Mouse (Mus musculus): ENCODE measurements around the gene Kif5a. TPM values are rescaled to one million over a fixed set of nuclear protein-coding genes. Genes with fewer than 3 reads are reported as not detected.

Kif5a gene
- polyA plus RNA-seq, 1 experiment from 2014 or later = 113 TPM

DNA sequence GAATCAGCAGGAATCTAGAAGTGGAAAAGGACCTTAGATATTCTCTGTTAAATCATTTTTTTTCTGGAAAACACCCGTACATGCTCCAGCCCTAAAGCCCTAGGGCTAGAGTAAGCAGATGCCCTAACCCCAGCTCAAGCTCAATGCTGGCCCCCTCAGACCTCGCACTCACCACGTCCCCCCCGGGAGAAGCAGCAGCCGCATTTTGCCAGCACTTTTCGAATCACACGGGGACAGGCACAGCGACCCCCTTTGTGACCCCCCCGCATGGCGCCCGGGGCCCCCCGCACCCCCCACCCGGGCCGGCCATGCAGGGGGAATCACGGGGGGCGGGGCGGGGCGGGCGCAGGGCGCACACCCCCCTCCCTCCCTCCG is 75.1 kb downstream of the Kif5a start:
- H3K4me2 ChIP-seq = peak overlapping the region; percentile 97
- 1% methylated on average over 19 of the region's 21 CpGs for WGBS
- peak overlapping the region; percentile 75 for H3K4me3 ChIP-seq (replicated peaks)
- peak overlapping the region; percentile 89 for H3K9ac ChIP-seq (replicated peaks)
- H3K36me3 ChIP-seq = peaks cover 27% of the 10 kb centered on the region
- no peaks in the 10 kb centered on the region for H3K9me3 ChIP-seq (replicated peaks)
- ATAC-seq (ENCODE audit: low FRiP score) = peak; percentile 29; the same call in 1 of the 2 replicates
- peak overlapping the region; percentile 84 for H3K27ac ChIP-seq (replicated peaks)
- peaks cover 60% of the 10 kb centered on the region for H3K4me1 ChIP-seq
- 0 out of 2 replicates have a peak, but pooled peaks cover 2% of the 10 kb centered on the region for H3K27me3 ChIP-seq (replicated peaks)

DNA sequence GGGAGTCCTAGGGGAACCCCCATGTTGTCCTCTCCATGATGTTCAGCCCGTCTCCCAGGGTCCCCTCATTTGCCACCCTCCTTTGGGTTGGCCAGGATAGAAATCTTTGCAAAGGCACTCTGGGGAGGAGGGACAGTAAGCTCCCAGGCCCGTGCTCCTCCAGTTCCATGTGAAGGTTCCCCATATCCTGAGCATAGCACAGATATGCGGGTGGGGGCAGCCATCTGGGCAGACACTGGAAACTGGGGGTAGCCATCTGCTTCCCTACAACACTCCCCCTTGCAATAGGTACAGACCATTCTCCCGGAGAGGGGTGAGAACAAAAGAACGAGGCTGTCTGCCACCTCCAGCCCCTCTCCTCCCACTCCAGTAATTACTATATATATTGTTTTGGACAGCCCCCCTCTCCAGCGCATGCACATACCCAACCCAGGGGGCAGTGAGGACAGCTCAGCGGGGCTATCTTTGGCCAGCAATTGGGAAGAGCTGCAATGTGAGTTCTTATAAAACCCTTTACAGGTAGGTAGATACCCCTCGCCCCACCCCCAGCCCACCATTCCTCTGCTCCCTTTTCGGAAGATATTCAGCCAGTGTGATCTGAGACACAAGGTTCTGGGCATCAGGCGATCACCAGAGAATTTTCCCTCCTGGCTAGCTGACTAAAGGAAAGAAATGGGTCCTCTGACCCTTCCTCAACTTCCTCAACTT is 75.6 kb downstream of the Kif5a start:
- H3K4me3 ChIP-seq (replicated peaks) = peak overlapping the region; percentile 75

DNA sequence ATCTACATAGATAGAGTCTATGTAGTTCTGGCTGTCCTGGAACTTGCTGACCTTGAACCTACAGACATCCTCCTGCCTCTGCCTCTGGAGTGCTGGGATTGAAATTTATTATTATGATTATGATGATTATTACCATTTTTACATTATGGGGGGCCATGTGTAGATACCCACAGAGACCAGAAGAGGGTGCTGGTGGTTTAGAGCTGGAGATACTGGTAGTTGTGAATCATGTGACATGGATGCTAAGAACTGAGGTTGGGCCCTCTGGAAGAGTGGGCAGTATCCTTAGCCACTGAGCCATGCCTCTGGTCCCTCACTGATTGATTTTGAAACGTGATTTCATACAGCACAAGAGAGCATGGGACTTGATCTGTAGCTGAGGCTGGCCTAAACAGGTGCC is 76.7 kb downstream of the Kif5a start:
- no peak for ATAC-seq (ENCODE audit: low FRiP score)
- no peak overlapping the region for H3K4me3 ChIP-seq (replicated peaks)
- H3K27ac ChIP-seq (replicated peaks) = no peak overlapping the region
- H3K4me1 ChIP-seq = peaks cover 50% of the 10 kb centered on the region
- H3K9me3 ChIP-seq (replicated peaks) = no peaks in the 10 kb centered on the region
- WGBS = 73% methylated on average over 1 of the region's 1 CpGs
- no peak overlapping the region for H3K4me2 ChIP-seq
- 0 out of 2 replicates have a peak, but pooled peaks cover 3% of the 10 kb centered on the region for H3K27me3 ChIP-seq (replicated peaks)
- H3K9ac ChIP-seq (replicated peaks) = no peak overlapping the region
- peaks cover 13% of the 10 kb centered on the region for H3K36me3 ChIP-seq

More for the DNA sequence above, 75.6 kb downstream of the Kif5a start:
- Histone ChIP-seq H3K4me2 (peak overlapping the region; percentile 97), H3K27ac (replicated peaks) (peak overlapping the region; percentile 84; the same call in 1 of the 2 replicates), H3K4me1 (peaks cover 55% of the 10 kb centered on the region), H3K36me3 (peaks cover 22% of the 10 kb centered on the region), H3K9ac (replicated peaks) (peak overlapping the region; percentile 89), H3K27me3 (replicated peaks) (0 out of 2 replicates have a peak, but pooled peaks cover 3% of the 10 kb centered on the region), H3K9me3 (replicated peaks) (no peaks in the 10 kb centered on the region)
- 22% methylated on average over 10 of the region's 10 CpGs for WGBS
- no peak for ATAC-seq (ENCODE audit: low FRiP score)

DNA sequence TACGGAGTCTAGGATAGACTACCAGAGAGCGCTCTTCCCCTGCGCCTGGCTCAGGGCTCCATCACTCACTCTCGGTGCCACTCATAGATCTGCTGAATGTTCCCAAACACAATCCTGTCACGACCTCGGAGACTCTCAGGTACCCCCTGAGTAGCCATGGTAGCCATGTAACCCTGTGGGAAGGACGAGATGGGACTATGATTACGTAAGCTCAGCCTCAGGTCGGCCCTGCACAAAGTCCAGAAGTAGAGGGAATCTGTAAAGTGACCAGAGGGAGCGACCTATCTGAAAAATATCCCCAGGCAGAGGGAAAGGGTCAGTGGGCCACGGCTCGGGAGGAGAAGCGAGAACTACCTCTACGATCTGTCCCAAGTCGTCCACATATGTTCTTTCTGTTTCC is 77.6 kb downstream of the Kif5a start:
- Histone ChIP-seq H3K27ac (replicated peaks) (no peak overlapping the region), H3K9ac (replicated peaks) (no peak overlapping the region), H3K27me3 (replicated peaks) (peaks cover 12% of the 10 kb centered on the region; the same call in 1 of the 2 replicates), H3K4me1 (peaks cover 42% of the 10 kb centered on the region), H3K9me3 (replicated peaks) (no peaks in the 10 kb centered on the region), H3K4me2 (no peak overlapping the region), H3K36me3 (peaks cover 7% of the 10 kb centered on the region; the same call in 1 of the 2 replicates), H3K4me3 (replicated peaks) (no peak overlapping the region)
- ATAC-seq (ENCODE audit: low FRiP score) = no peak
- WGBS = 85% methylated on average over 15 of the region's 15 CpGs

DNA sequence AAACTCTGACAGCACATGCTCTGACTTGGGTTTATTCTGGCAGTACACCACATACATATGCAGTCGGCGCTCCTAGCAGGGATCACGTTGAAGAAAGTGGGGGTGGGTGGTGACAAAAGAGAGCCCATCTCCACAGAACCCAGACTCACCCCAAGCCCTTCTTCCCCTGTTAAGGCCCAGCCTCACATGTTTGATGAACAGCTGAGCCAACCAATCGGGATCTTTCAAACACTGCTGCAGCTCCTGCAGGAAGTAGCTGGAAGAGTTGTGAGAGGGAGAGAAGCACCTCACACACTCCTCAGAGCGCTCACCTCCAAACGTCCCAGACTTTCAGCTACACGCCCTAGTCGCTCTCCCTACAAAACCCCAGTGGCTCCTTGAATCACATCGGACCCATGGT is 78.0 kb downstream of the Kif5a start:
- no peak overlapping the region for H3K4me2 ChIP-seq
- H3K36me3 ChIP-seq = peaks cover 7% of the 10 kb centered on the region; the same call in 1 of the 2 replicates
- peaks cover 42% of the 10 kb centered on the region for H3K4me1 ChIP-seq
- 74% methylated on average over 9 of the region's 9 CpGs for WGBS
- no peak overlapping the region for H3K9ac ChIP-seq (replicated peaks)
- H3K9me3 ChIP-seq (replicated peaks) = no peaks in the 10 kb centered on the region
- no peak overlapping the region for H3K27ac ChIP-seq (replicated peaks)
- peaks cover 16% of the 10 kb centered on the region for H3K27me3 ChIP-seq (replicated peaks)
- no peak overlapping the region for H3K4me3 ChIP-seq (replicated peaks)
- ATAC-seq (ENCODE audit: low FRiP score) = no peak

DNA sequence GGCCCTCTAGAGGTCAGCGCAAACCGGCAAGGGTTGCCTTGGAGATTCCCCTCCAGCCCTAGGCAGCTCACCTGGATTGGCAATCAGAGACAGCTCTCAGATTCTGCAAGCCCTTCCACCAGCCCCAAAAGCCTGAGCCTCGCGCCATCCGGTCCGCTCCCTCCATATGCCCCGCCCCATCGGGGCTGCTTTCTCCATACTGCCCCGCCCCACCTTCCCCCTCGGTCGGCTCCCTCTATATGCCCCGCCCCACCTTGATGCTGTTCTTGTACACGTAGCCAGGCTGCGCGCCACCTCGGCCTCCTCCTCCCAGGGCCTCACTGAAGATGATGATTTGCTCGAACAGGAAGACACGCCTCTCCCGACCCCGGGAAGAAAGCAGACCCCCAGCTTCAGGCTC is 79.4 kb downstream of the Kif5a start:
- peak overlapping the region; percentile 4; the same call in 1 of the 2 replicates for H3K9ac ChIP-seq (replicated peaks)
- H3K9me3 ChIP-seq (replicated peaks) = no peaks in the 10 kb centered on the region
- H3K27me3 ChIP-seq (replicated peaks) = peaks cover 29% of the 10 kb centered on the region
- H3K27ac ChIP-seq (replicated peaks) = no peak overlapping the region
- no peak for ATAC-seq (ENCODE audit: low FRiP score)
- peaks cover 34% of the 10 kb centered on the region for H3K4me1 ChIP-seq
- WGBS = 15% methylated on average over 20 of the region's 20 CpGs
- no peak overlapping the region for H3K4me3 ChIP-seq (replicated peaks)
- H3K4me2 ChIP-seq = peak overlapping the region; percentile 27
- H3K36me3 ChIP-seq = peaks cover 7% of the 10 kb centered on the region; the same call in 1 of the 2 replicates

DNA sequence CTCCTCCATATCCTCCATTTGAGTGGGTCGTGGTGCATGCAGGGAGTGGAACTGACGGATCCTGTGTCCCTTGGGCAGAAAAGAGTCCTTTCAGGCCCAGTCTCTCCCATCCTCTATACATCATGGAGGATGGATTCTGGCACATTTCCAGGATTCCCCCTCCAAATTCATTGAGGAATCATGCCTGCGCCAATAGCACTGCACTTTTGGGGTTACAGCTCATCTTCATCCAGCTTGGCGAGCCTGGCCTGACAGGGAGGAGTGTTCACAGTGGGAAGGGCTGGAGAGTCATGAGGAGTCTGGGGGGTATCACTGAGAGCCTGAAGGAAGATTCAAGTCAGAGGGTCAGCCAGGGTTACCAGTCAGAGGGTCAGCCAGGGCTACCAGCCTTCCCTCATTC is 80.5 kb downstream of the Kif5a start:
- 79% methylated on average over 4 of the region's 4 CpGs for WGBS
- Histone ChIP-seq H3K27ac (replicated peaks) (no peak overlapping the region), H3K36me3 (peaks cover 7% of the 10 kb centered on the region; the same call in 1 of the 2 replicates), H3K9me3 (replicated peaks) (no peaks in the 10 kb centered on the region), H3K27me3 (replicated peaks) (peaks cover 39% of the 10 kb centered on the region), H3K9ac (replicated peaks) (no peak overlapping the region), H3K4me1 (peaks cover 37% of the 10 kb centered on the region), H3K4me3 (replicated peaks) (no peak overlapping the region), H3K4me2 (no peak overlapping the region)
- no peak for ATAC-seq (ENCODE audit: low FRiP score)

DNA sequence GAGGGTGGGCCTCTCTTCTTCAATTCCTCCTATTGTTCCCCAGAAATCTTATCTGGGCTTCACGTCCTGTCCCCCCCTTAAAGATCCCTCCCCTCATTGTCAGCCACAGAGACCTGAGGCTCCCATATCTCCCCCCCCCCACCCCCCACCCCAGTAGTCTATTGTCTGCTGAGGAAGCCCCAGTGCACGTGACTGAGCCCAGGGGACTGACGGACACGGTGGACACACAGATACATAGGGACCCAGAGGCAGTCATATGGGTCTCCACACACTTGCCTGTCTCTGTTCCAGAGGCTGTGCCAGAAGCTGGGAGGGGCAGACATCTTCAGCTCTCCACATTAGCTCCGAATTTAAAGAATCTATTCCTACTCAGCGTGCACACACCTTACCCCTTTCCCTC is 81.6 kb downstream of the Kif5a start:
- peaks cover 50% of the 10 kb centered on the region for H3K27me3 ChIP-seq (replicated peaks)
- H3K4me3 ChIP-seq (replicated peaks) = no peak overlapping the region
- 80% methylated on average over 6 of the region's 6 CpGs for WGBS
- H3K4me2 ChIP-seq = no peak overlapping the region
- ATAC-seq (ENCODE audit: low FRiP score) = no peak
- no peak overlapping the region for H3K27ac ChIP-seq (replicated peaks)
- no peak overlapping the region for H3K9ac ChIP-seq (replicated peaks)
- H3K4me1 ChIP-seq = peaks cover 35% of the 10 kb centered on the region
- peaks cover 4% of the 10 kb centered on the region; the same call in 1 of the 2 replicates for H3K36me3 ChIP-seq
- no peaks in the 10 kb centered on the region for H3K9me3 ChIP-seq (replicated peaks)

DNA sequence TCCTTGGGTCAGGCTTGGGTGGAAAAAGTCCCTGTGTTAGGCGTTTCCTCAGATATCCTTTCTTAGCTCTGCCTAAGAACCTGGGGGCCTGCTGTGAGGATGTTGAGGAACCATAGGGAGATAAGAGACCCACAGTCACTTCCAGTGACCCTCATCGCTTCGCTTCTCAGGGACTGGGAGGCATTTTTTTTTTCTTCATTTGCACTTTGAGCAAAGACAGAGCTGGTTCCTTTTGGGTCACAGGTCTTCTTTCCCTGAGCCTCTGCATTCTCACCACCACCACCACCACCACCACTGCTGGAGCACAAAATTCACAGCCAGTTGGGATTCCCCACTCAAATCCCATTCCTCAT is 82.5 kb downstream of the Kif5a start:
- no peak for ATAC-seq (ENCODE audit: low FRiP score)
- no peaks in the 10 kb centered on the region for H3K9me3 ChIP-seq (replicated peaks)
- H3K36me3 ChIP-seq = peaks cover 3% of the 10 kb centered on the region; the same call in 1 of the 2 replicates
- 0 out of 2 replicates have a peak overlapping the region, but pooled peaks have one; percentile 21 for H3K9ac ChIP-seq (replicated peaks)
- no peak overlapping the region for H3K27ac ChIP-seq (replicated peaks)
- no peak overlapping the region for H3K4me3 ChIP-seq (replicated peaks)
- H3K27me3 ChIP-seq (replicated peaks) = peaks cover 59% of the 10 kb centered on the region
- 22% methylated on average over 3 of the region's 3 CpGs for WGBS
- H3K4me2 ChIP-seq = peak overlapping the region; percentile 48
- H3K4me1 ChIP-seq = peaks cover 35% of the 10 kb centered on the region

DNA sequence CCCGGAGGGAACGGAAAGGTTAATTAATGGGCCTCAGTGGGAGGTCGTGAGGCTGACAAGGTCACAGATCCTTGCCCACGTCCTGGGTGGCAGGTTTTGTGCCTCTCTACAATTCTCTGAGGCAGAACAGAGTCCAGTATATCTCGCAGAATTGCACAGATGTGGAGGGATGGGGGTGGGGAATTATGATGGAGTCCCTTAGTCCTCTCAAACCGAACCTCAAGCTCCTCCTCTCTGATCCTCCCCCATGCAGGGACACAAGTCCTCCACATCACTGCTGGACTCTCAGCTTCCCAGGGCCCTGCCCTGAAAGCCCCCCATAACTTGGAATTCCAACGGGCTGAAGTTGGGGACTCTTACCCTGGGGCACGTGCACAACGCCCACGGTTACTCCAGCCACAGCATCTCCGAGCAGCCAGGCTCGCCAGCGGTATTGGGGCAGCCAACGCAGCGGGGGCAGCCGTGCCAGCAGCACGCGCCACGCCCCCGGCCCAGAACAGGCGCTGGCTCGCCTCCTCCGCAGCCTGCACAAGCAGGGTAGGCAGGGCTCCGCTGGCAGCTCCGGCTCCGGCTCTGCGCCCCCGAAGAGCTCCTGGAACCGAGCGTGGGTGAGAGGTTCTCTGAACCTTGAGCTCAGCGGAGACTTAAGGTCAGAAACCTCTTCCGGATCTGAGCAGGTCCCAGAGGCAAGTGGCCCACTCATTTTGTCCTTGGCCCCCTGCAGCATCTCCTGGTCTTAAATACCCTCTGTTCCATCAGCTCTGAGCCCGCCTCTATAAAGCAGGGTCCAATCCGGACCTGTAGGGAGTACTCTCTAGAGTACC is 83.1 kb downstream of the Kif5a start, which contains the start of gene Slc26a10:
Slc26a10 (minus strand) TSS at position 775 of the 824 bp plus-strand sequence.
- Histone ChIP-seq H3K36me3 (0 out of 2 replicates have a peak, but pooled peaks cover 3% of the 10 kb centered on the region), H3K4me1 (peaks cover 35% of the 10 kb centered on the region), H3K27me3 (replicated peaks) (peaks cover 63% of the 10 kb centered on the region), H3K9ac (replicated peaks) (0 out of 2 replicates have a peak within 1 kb of the TSS, but pooled peaks have one; percentile 21), H3K4me2 (peak within 1 kb of the TSS; percentile 48), H3K27ac (replicated peaks) (no peak within 1 kb of the TSS), H3K9me3 (replicated peaks) (no peaks in the 10 kb centered on the region), H3K4me3 (replicated peaks) (peak within 1 kb of the TSS; percentile 20)
- ATAC-seq (ENCODE audit: low FRiP score) = no peak
- 1% methylated on average over 34 of the region's 34 CpGs for WGBS

DNA sequence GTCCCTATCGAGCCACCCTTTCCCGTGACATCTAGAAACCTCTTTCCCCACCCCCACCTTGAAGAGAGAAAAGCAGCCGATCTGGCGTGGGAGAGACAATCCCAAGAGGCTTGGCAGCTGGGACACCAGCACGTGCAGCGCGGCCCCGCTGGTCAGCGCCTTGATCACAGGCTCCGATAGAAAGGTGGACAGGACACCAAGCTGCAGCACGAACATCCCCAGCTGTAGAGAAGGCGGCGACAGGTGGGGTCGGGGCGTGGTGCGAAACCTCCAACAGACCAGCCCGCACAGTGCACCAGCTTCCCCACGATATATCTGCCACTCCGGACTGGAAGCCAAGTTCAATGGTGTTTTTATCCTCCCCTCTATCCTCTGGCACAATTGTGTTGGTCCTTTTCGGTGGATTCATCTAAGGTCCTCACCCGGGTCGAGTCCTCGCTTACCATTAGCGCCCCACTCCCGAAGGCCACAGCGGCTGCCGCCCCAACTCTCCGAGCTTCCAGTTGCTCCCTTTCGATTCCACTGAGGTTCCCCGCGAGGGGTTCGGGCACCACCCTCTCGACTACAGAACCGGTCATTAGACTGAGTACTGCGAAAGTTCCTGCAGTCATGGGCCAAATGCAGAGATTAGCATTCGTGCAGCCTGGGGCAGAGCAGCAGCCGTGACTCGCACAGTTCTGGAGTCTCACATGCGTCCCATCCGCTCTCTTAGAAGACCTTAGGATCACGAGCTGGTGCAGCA is 84.7 kb downstream of the Kif5a start:
- no peak for ATAC-seq (ENCODE audit: low FRiP score)
- peaks cover 67% of the 10 kb centered on the region for H3K27me3 ChIP-seq (replicated peaks)
- H3K4me1 ChIP-seq = peaks cover 27% of the 10 kb centered on the region
- H3K9me3 ChIP-seq (replicated peaks) = no peaks in the 10 kb centered on the region
- H3K9ac ChIP-seq (replicated peaks) = no peak overlapping the region
- H3K4me2 ChIP-seq = peak overlapping the region; percentile 57
- H3K4me3 ChIP-seq (replicated peaks) = peak overlapping the region; percentile 27
- peaks cover 8% of the 10 kb centered on the region; the same call in 1 of the 2 replicates for H3K36me3 ChIP-seq
- H3K27ac ChIP-seq (replicated peaks) = no peak overlapping the region
- WGBS = 2% methylated on average over 41 of the region's 41 CpGs

All from neural tube, embryonic 15.5 days (tissue).